ENCODE assay signal across 19 mouse cellular contexts in the genomic region with DNA sequence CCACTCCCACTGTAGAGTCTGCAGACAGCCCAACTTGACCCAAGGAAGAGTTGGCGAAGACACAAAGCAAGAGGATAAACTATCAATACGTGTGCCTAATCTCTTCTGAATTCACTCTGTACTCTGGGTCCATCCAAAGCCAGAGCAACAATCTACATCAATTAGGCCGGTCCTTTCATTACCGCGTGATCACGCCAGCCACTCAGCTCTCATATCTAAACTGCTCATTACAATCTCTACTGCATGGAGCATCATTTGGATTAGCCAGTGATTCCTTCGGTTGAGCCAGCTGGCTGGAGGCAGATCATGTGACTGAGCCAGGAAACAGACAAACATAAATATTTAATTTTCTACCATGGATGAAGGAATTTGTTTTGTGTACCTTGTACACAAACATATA. TPM values are rescaled to one million over a fixed set of nuclear protein-coding genes. Genes with fewer than 3 reads are reported as not detected.
DNase-seq lines count a peak whose midpoint lies in the region; ATAC-seq and TF ChIP-seq lines count a peak whose summit lies in the region.
"Had no signal": no experiment of that assay in that cellular context is flagged by ENCODE, and none has a peak within 500 bp of the region (broad histone marks: within the 10 kb centered on the region; RNA-seq: fewer than 3 reads in every experiment).

No protein-coding gene starts in this region.

- TF ChIP-seq CTCF in forebrain, postnatal 0 days (IDR thresholded peaks at IDR 0.05; ENCODE audit: low read depth): no peak
- TF ChIP-seq CTCF in layer of hippocampus, adult 2 months (conservative IDR thresholded peaks at IDR 0.05): no peak

- H3K9me3 ChIP-seq in forebrain, embryonic 15.5 days: no peaks in the 10 kb centered on the region
- no peaks in the 10 kb centered on the region for H3K9me3 ChIP-seq in forebrain, postnatal 0 days (ENCODE audit: low read length)
- H3K9me3 ChIP-seq in neural tube, embryonic 15.5 days (replicated peaks): no peaks in the 10 kb centered on the region
- H3K9me3 ChIP-seq: embryonic facial prominence, embryonic 13.5 days; heart, embryonic 10.5 days; hindbrain, embryonic 13.5 days had no signal

- H3K4me2 ChIP-seq in forebrain, embryonic 15.5 days (replicated peaks): no peak overlapping the region
- no peak overlapping the region for H3K4me2 ChIP-seq in forebrain, postnatal 0 days (ENCODE audit: low read depth)
- H3K4me2 ChIP-seq in neural tube, embryonic 15.5 days: no peak overlapping the region
- H3K4me2 ChIP-seq: embryonic facial prominence, embryonic 13.5 days; hindbrain, embryonic 13.5 days had no signal

- peaks cover 17% of the 10 kb centered on the region for H3K4me1 ChIP-seq in forebrain, embryonic 15.5 days
- no peaks in the 10 kb centered on the region; the same call in 1 of the 2 replicates for H3K4me1 ChIP-seq in forebrain, postnatal 0 days (ENCODE audit: insufficient read depth)
- 0 out of 2 replicates have a peak, but pooled peaks cover 3% of the 10 kb centered on the region for H3K4me1 ChIP-seq in neural tube, embryonic 15.5 days
- H3K4me1 ChIP-seq: heart, embryonic 10.5 days had no signal

- H3K36me3 ChIP-seq in forebrain, embryonic 15.5 days: no peaks in the 10 kb centered on the region
- peaks cover 5% of the 10 kb centered on the region; the same call in 1 of the 2 replicates for H3K36me3 ChIP-seq in forebrain, postnatal 0 days (ENCODE audit: insufficient read depth)
- H3K36me3 ChIP-seq in neural tube, embryonic 15.5 days: 0 out of 2 replicates have a peak, but pooled peaks cover 3% of the 10 kb centered on the region
- H3K36me3 ChIP-seq: embryonic facial prominence, embryonic 13.5 days; heart, embryonic 10.5 days; hindbrain, embryonic 13.5 days had no signal

- WGBS in forebrain, embryonic 15.5 days: 62% methylated on average over 7 of the region's 7 CpGs
- 52% methylated on average over 7 of the region's 7 CpGs for WGBS in forebrain, postnatal 0 days
- 90% methylated on average over 7 of the region's 7 CpGs for WGBS in neural tube, embryonic 15.5 days

- ATAC-seq in forebrain, embryonic 15.5 days (replicated peaks): peak; percentile 47; the same call in 1 of the 2 replicates
- no peak for ATAC-seq in forebrain, postnatal 0 days
- ATAC-seq in neural tube, embryonic 15.5 days (ENCODE audit: low FRiP score): peak; percentile 11; the same call in 1 of the 2 replicates
- ATAC-seq: activated CD4-positive, CD25-positive, alpha-beta regulatory T cell, adult 4 months; Patski had no signal

- no peak overlapping the region for H3K4me3 ChIP-seq in forebrain, embryonic 15.5 days
- H3K4me3 ChIP-seq in forebrain, postnatal 0 days (ENCODE audit: low read depth, low read length): no peak overlapping the region
- no peak overlapping the region for H3K4me3 ChIP-seq in layer of hippocampus, adult 2 months
- H3K4me3 ChIP-seq in neural tube, embryonic 15.5 days (replicated peaks): no peak overlapping the region
- H3K4me3 ChIP-seq: embryonic facial prominence, embryonic 13.5 days; gastrocnemius, adult 2 months; heart, embryonic 10.5 days; hindbrain, embryonic 13.5 days had no signal

- H3K27me3 ChIP-seq in forebrain, embryonic 15.5 days: no peaks in the 10 kb centered on the region
- no peaks in the 10 kb centered on the region for H3K27me3 ChIP-seq in forebrain, postnatal 0 days (ENCODE audit: insufficient read depth, low read length)
- H3K27me3 ChIP-seq in neural tube, embryonic 15.5 days (replicated peaks): no peaks in the 10 kb centered on the region
- H3K27me3 ChIP-seq: hindbrain, embryonic 13.5 days; Patski had no signal

- DNase-seq in forebrain, postnatal 0 days: no peak
- no peak for DNase-seq in layer of hippocampus, adult 2 months (ENCODE audit: low spot score in 2 of 2)
- DNase-seq in layer of hippocampus, postnatal 25 days (ENCODE audit: extremely low spot score in 1 of 2, low spot score in 1 of 2): no peak
- DNase-seq in neural tube, embryonic 10.5 days (ENCODE audit: extremely low spot score, low spot score): no peak
- DNase-seq in right cerebral cortex, postnatal 36 days (ENCODE audit: low spot score in 2 of 2): no peak
- DNase-seq: adrenal gland, postnatal 14 days; gastrocnemius, adult 2 months; gastrocnemius, postnatal 25 days; heart, postnatal 10 days; heart, postnatal 4 days had no signal

- no peak overlapping the region for H3K27ac ChIP-seq in forebrain, embryonic 15.5 days (replicated peaks)
- no peak overlapping the region for H3K27ac ChIP-seq in forebrain, postnatal 0 days (ENCODE audit: low read depth, low read length)
- H3K27ac ChIP-seq in layer of hippocampus, adult 2 months: peak overlapping the region; percentile 82; the same call in 1 of the 2 replicates
- H3K27ac ChIP-seq in neural tube, embryonic 15.5 days (replicated peaks): no peak overlapping the region
- H3K27ac ChIP-seq: embryonic facial prominence, embryonic 13.5 days; gastrocnemius, adult 2 months; heart, embryonic 10.5 days had no signal

- no peak overlapping the region for H3K9ac ChIP-seq in forebrain, embryonic 15.5 days (replicated peaks)
- H3K9ac ChIP-seq in forebrain, postnatal 0 days: no peak overlapping the region
- no peak overlapping the region for H3K9ac ChIP-seq in neural tube, embryonic 15.5 days (replicated peaks)
- H3K9ac ChIP-seq: embryonic facial prominence, embryonic 13.5 days; hindbrain, embryonic 13.5 days had no signal

RNA-seq across cellular contexts. Expression of a gene that starts 17.8 kb away (rescaled TPM):
- polyA plus RNA-seq in forebrain, embryonic 15.5 days (2015; fragmentation: Nextera tagmentation; extraction: Ambion mirVana): 3.3 and 4.4 TPM in 2 replicates
- total RNA-seq in forebrain, postnatal 0 days (2014; rRNA removed): 21.8 and 24.9 TPM in 2 replicates
- polyA plus RNA-seq in forebrain, postnatal 0 days (2015; fragmentation: Nextera tagmentation; extraction: Ambion mirVana): 3.6 and 8.4 TPM in 2 replicates
- total RNA-seq in layer of hippocampus, adult 2 months (2021): 100 to 1,000 TPM; 248 to 257 TPM
- 100 to 1,000 TPM; 243 to 244 TPM for total RNA-seq in layer of hippocampus, postnatal 25 days (2021)
- polyA plus RNA-seq in neural tube, embryonic 15.5 days (2015; fragmentation: Nextera tagmentation; extraction: Ambion mirVana): 4.0 TPM in 2 replicates
- total RNA-seq: granulocyte monocyte progenitor cell, adult 5-6 weeks; MEL had no signal
